Mouse (Mus musculus): ENCODE measurements around the gene Fam189a1. TPM values are rescaled to one million over a fixed set of nuclear protein-coding genes. Genes with fewer than 3 reads are reported as not detected.

Fam189a1 gene
- polyA plus RNA-seq, 1 experiment from 2014 or later: 5.7 TPM

GRCm38 (mm10) chr7:64770779-64771390 is 385.5 kb downstream of the Fam189a1 start:
- H3K27ac ChIP-seq (ENCODE audit: low read length): no peak overlapping the region
- no peak for ATAC-seq
- H3K36me3 ChIP-seq (ENCODE audit: control insufficient read depth, insufficient read depth): no peaks in the 10 kb centered on the region
- H3K9ac ChIP-seq (replicated peaks; ENCODE audit: low read depth, low read length): no peak overlapping the region
- H3K9me3 ChIP-seq (ENCODE audit: control insufficient read depth, low read length): no peaks in the 10 kb centered on the region
- H3K4me2 ChIP-seq (ENCODE audit: low read length): no peak overlapping the region
- H3K4me1 ChIP-seq (replicated peaks; ENCODE audit: control insufficient read depth, insufficient read depth, low read length): no peaks in the 10 kb centered on the region
- no peaks in the 10 kb centered on the region for H3K27me3 ChIP-seq (replicated peaks; ENCODE audit: control insufficient read depth, insufficient read depth, low read length)
- no peak overlapping the region for H3K4me3 ChIP-seq (replicated peaks; ENCODE audit: low read length)
- 76% methylated on average over 8 of the region's 8 CpGs for WGBS

- H3K27me3 ChIP-seq (replicated peaks; ENCODE audit: control insufficient read depth, insufficient read depth, low read length): no peaks in the 10 kb centered on the region
- no peak overlapping the region for H3K9ac ChIP-seq (replicated peaks; ENCODE audit: low read depth, low read length)
- no peak overlapping the region for H3K27ac ChIP-seq (ENCODE audit: low read length)
- H3K4me3 ChIP-seq (replicated peaks; ENCODE audit: low read length): no peak overlapping the region
- no peaks in the 10 kb centered on the region for H3K9me3 ChIP-seq (ENCODE audit: control insufficient read depth, low read length)
- H3K36me3 ChIP-seq (ENCODE audit: control insufficient read depth, insufficient read depth): no peaks in the 10 kb centered on the region
- ATAC-seq: no peak; the same call in 1 of the 2 replicates
- no peak overlapping the region for H3K4me2 ChIP-seq (ENCODE audit: low read length)
- 65% methylated on average over 7 of the region's 7 CpGs for WGBS
- H3K4me1 ChIP-seq (replicated peaks; ENCODE audit: control insufficient read depth, insufficient read depth, low read length): no peaks in the 10 kb centered on the region
Measured at GRCm38 (mm10) chr7:64769768-64770167, 386.6 kb downstream of the Fam189a1 start.

- no peaks in the 10 kb centered on the region for H3K9me3 ChIP-seq (ENCODE audit: control insufficient read depth, low read length)
- no peaks in the 10 kb centered on the region for H3K4me1 ChIP-seq (replicated peaks; ENCODE audit: control insufficient read depth, insufficient read depth, low read length)
- no peak overlapping the region for H3K4me2 ChIP-seq (ENCODE audit: low read length)
- no peak overlapping the region for H3K9ac ChIP-seq (replicated peaks; ENCODE audit: low read depth, low read length)
- no peak overlapping the region for H3K27ac ChIP-seq (ENCODE audit: low read length)
- no peak overlapping the region for H3K4me3 ChIP-seq (replicated peaks; ENCODE audit: low read length)
- H3K36me3 ChIP-seq (ENCODE audit: control insufficient read depth, insufficient read depth): no peaks in the 10 kb centered on the region
- WGBS: 90% methylated on average over 3 of the region's 3 CpGs
- no peaks in the 10 kb centered on the region for H3K27me3 ChIP-seq (replicated peaks; ENCODE audit: control insufficient read depth, insufficient read depth, low read length)
- no peak for ATAC-seq
Measured at GRCm38 (mm10) chr7:64765595-64765994, 390.8 kb downstream of the Fam189a1 start.

- WGBS: 89% methylated on average over 7 of the region's 7 CpGs
- H3K27me3 ChIP-seq (replicated peaks; ENCODE audit: control insufficient read depth, insufficient read depth, low read length): no peaks in the 10 kb centered on the region
- no peak overlapping the region for H3K4me3 ChIP-seq (replicated peaks; ENCODE audit: low read length)
Measured at GRCm38 (mm10) chr7:64755141-64755540, 401.2 kb downstream of the Fam189a1 start.

GRCm38 (mm10) chr7:64754161-64754560 is 402.2 kb downstream of the Fam189a1 start:
- Histone ChIP-seq H3K9ac (replicated peaks; ENCODE audit: low read depth, low read length) (no peak overlapping the region), H3K36me3 (ENCODE audit: control insufficient read depth, insufficient read depth) (no peaks in the 10 kb centered on the region), H3K27ac (ENCODE audit: low read length) (no peak overlapping the region), H3K27me3 (replicated peaks; ENCODE audit: control insufficient read depth, insufficient read depth, low read length) (no peaks in the 10 kb centered on the region), H3K9me3 (ENCODE audit: control insufficient read depth, low read length) (no peaks in the 10 kb centered on the region), H3K4me2 (ENCODE audit: low read length) (no peak overlapping the region), H3K4me3 (replicated peaks; ENCODE audit: low read length) (no peak overlapping the region), H3K4me1 (replicated peaks; ENCODE audit: control insufficient read depth, insufficient read depth, low read length) (peaks cover 5% of the 10 kb centered on the region; the same call in 1 of the 2 replicates)
- ATAC-seq: no peak
- WGBS: 87% methylated on average over 7 of the region's 7 CpGs

More at GRCm38 (mm10) chr7:64755141-64755540, 401.2 kb downstream of the Fam189a1 start:
- peaks cover 5% of the 10 kb centered on the region; the same call in 1 of the 2 replicates for H3K4me1 ChIP-seq (replicated peaks; ENCODE audit: control insufficient read depth, insufficient read depth, low read length)
- no peaks in the 10 kb centered on the region for H3K9me3 ChIP-seq (ENCODE audit: control insufficient read depth, low read length)
- no peak overlapping the region for H3K9ac ChIP-seq (replicated peaks; ENCODE audit: low read depth, low read length)
- H3K4me2 ChIP-seq (ENCODE audit: low read length): no peak overlapping the region
- no peaks in the 10 kb centered on the region for H3K36me3 ChIP-seq (ENCODE audit: control insufficient read depth, insufficient read depth)
- no peak for ATAC-seq
- H3K27ac ChIP-seq (ENCODE audit: low read length): no peak overlapping the region

- no peaks in the 10 kb centered on the region for H3K36me3 ChIP-seq (ENCODE audit: control insufficient read depth, insufficient read depth)
- H3K27ac ChIP-seq (ENCODE audit: low read length): no peak overlapping the region
- no peak overlapping the region for H3K4me3 ChIP-seq (replicated peaks; ENCODE audit: low read length)
- H3K4me2 ChIP-seq (ENCODE audit: low read length): no peak overlapping the region
- peaks cover 5% of the 10 kb centered on the region; the same call in 1 of the 2 replicates for H3K4me1 ChIP-seq (replicated peaks; ENCODE audit: control insufficient read depth, insufficient read depth, low read length)
- 91% methylated on average over 6 of the region's 6 CpGs for WGBS
- no peak for ATAC-seq
- no peaks in the 10 kb centered on the region for H3K27me3 ChIP-seq (replicated peaks; ENCODE audit: control insufficient read depth, insufficient read depth, low read length)
- no peak overlapping the region for H3K9ac ChIP-seq (replicated peaks; ENCODE audit: low read depth, low read length)
- no peaks in the 10 kb centered on the region for H3K9me3 ChIP-seq (ENCODE audit: control insufficient read depth, low read length)
Measured at GRCm38 (mm10) chr7:64753678-64754077, 402.7 kb downstream of the Fam189a1 start.

- H3K4me2 ChIP-seq (ENCODE audit: low read length): no peak overlapping the region
- H3K27me3 ChIP-seq (replicated peaks; ENCODE audit: control insufficient read depth, insufficient read depth, low read length): no peaks in the 10 kb centered on the region
- ATAC-seq: no peak
- H3K36me3 ChIP-seq (ENCODE audit: control insufficient read depth, insufficient read depth): peaks cover 1% of the 10 kb centered on the region; the same call in 1 of the 2 replicates
- no peak overlapping the region for H3K27ac ChIP-seq (ENCODE audit: low read length)
- H3K4me3 ChIP-seq (replicated peaks; ENCODE audit: low read length): no peak overlapping the region
- H3K4me1 ChIP-seq (replicated peaks; ENCODE audit: control insufficient read depth, insufficient read depth, low read length): peaks cover 5% of the 10 kb centered on the region; the same call in 1 of the 2 replicates
- 96% methylated on average over 7 of the region's 7 CpGs for WGBS
- no peak overlapping the region for H3K9ac ChIP-seq (replicated peaks; ENCODE audit: low read depth, low read length)
- no peaks in the 10 kb centered on the region for H3K9me3 ChIP-seq (ENCODE audit: control insufficient read depth, low read length)
Measured at GRCm38 (mm10) chr7:64752133-64752532, 404.2 kb downstream of the Fam189a1 start.

- H3K27ac ChIP-seq (ENCODE audit: low read length): no peak overlapping the region
Measured at GRCm38 (mm10) chr7:64751465-64751864, 404.9 kb downstream of the Fam189a1 start.

GRCm38 (mm10) chr7:64743610-64744009 is 412.8 kb downstream of the Fam189a1 start:
- H3K36me3 ChIP-seq (ENCODE audit: control insufficient read depth, insufficient read depth): peaks cover 12% of the 10 kb centered on the region; the same call in 1 of the 2 replicates
- no peak overlapping the region for H3K9ac ChIP-seq (replicated peaks; ENCODE audit: low read depth, low read length)
- H3K4me1 ChIP-seq (replicated peaks; ENCODE audit: control insufficient read depth, insufficient read depth, low read length): peaks cover 7% of the 10 kb centered on the region
- H3K27me3 ChIP-seq (replicated peaks; ENCODE audit: control insufficient read depth, insufficient read depth, low read length): no peaks in the 10 kb centered on the region
- ATAC-seq: no peak
- H3K9me3 ChIP-seq (ENCODE audit: control insufficient read depth, low read length): no peaks in the 10 kb centered on the region
- H3K4me2 ChIP-seq (ENCODE audit: low read length): no peak overlapping the region
- no peak overlapping the region for H3K27ac ChIP-seq (ENCODE audit: low read length)
- H3K4me3 ChIP-seq (replicated peaks; ENCODE audit: low read length): no peak overlapping the region
- WGBS: 91% methylated on average over 7 of the region's 7 CpGs

More at GRCm38 (mm10) chr7:64751465-64751864, 404.9 kb downstream of the Fam189a1 start:
- Histone ChIP-seq H3K4me2 (ENCODE audit: low read length) (no peak overlapping the region), H3K9me3 (ENCODE audit: control insufficient read depth, low read length) (no peaks in the 10 kb centered on the region), H3K27me3 (replicated peaks; ENCODE audit: control insufficient read depth, insufficient read depth, low read length) (no peaks in the 10 kb centered on the region), H3K4me3 (replicated peaks; ENCODE audit: low read length) (no peak overlapping the region), H3K36me3 (ENCODE audit: control insufficient read depth, insufficient read depth) (peaks cover 5% of the 10 kb centered on the region; the same call in 1 of the 2 replicates), H3K9ac (replicated peaks; ENCODE audit: low read depth, low read length) (no peak overlapping the region), H3K4me1 (replicated peaks; ENCODE audit: control insufficient read depth, insufficient read depth, low read length) (peaks cover 5% of the 10 kb centered on the region; the same call in 1 of the 2 replicates)
- WGBS: 24% methylated on average over 5 of the region's 5 CpGs
- ATAC-seq: peak; percentile 85

Data from forebrain, embryonic 16.5 days (tissue).